Mouse (Mus musculus) kidney, postnatal 10 days (tissue): ENCODE data around the gene Dip2a.
A peak's percentile ranks its signal among the peaks of the same experiment; 100 is the strongest.

Experiments used
- DNase-seq: peaks from one replicate; pipeline ENCODE4 v3.0.0; 2021; ENCODE audit warnings: mixed read lengths

Gene Dip2a

DNA sequence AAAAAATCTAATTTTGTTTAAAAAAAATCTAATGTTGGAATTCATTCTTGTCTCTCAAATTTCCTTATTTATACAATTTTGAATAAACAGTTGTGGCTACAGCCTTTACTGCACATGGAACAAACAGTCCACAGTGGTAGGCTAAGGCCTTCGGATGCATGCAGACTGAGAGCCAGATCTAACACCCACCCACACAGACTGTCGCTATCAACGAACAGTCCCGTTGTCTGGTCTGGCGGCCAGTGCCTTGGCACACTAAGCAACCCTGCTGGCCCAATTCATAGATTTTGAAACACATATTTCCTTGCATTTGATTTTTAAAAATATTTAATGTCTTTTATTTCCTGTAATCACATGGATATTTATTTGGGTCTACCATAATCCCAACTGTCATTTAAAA lies 45.0 kb downstream of the Dip2a start:
- DNase-seq = no peak

DNA sequence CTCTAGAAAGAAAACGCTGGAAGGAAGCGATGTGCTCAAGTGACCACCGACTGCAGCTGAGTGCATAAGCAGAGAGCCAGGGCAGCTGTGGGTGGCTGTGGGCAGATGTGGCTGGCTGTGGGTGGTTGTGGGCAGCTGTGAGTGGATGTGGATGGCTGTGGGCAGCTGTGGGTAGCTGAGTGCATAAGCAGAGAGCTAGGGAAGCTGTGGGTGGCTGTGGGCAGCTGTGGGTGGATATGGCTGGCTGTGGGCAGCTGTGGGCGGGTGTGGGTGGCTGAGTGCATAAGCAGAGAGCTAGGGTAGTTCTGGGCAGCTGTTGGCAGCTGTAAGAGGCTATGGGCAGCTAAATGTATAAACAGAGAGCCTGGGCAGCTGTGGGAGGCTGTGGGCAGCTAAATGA lies 51.9 kb downstream of the Dip2a start:
- no peak for DNase-seq

DNA sequence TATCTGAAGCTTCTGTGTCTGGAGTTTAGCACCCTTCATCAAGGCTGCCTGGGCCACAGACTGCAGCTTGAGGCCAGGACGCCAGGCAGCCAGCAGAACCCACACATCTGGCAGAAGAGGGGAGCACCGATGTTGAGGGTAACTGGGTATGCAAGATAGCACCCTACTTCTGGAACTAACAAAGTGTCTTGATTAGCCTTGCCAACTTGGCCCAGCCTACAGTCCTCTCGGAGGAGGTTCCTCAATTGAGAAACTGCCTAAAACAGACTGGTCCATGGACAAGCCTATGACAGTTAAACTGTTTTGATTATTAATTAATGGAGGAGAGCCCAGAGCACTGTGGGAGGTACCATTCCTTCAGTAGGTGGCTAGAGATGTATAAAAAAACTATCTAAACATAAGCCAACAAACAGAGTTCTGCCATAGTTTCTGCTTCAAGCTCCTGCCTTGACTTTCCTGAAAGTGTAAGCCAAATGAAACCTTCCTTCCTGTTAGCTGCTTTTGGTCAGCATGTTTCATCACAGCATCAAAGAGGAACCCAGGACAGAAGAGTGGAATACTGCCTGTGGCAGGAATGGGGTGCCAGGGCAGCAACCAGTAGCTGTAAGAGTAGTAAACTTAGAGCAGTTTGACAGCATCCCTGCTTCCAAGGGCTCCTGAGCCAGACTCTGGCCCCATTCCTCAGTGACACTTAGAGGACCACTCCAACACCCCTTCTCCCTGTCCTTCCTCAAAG lies 55.0 kb downstream of the Dip2a start:
- DNase-seq = no peak

DNA sequence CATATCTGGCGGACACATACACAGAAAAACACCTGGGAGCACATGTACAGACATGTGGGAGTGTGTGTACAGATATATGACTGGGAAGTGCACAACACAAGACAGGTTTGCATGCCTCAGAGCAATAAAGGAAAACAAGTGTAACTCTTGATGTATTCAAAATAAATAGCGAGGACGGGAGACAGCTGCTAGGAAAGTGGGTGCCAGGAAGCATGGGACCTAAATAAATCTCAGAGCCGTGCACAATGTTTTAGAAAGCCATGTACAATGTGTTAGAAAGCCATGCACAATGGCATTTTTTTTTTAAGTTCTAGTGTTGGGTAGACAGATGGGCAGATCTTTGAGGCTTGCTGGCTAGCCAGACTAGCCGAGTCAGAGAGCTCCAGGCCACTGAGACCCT lies 56.0 kb downstream of the Dip2a start:
- DNase-seq = no peak

DNA sequence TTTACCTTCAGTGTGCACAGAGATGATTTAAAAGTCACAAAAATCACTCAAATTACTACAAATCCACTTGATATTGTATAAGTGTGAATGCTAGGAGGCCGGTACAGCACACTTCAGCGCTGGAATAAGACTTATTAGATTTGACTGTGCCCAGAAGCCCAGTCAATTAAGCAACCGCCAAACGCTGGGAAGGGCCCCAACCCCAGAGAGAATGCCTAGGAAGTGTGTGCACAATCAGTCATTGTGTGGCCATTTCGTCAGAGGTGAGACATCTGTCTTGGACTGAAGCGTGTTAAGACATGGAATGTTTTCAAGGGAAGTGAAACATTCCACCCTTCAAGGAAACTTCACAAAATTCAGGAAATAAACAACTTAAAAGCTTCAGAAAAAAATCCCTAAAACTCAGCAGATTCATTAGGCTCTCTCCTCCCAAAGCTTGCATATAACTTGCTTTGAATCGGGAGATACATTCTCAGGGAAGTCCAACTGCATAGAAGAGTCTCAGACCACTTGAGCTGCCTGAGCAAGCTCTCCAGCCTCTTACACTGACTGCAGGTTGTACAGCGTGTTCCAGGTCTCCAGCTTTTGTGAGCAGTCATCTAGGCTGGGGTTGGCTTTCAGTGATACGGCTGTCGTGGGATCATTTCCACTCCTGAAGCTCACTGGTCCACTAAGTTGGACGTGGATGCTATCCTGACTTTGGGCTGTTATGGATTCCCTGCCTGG lies 56.7 kb downstream of the Dip2a start:
- DNase-seq = no peak

DNA sequence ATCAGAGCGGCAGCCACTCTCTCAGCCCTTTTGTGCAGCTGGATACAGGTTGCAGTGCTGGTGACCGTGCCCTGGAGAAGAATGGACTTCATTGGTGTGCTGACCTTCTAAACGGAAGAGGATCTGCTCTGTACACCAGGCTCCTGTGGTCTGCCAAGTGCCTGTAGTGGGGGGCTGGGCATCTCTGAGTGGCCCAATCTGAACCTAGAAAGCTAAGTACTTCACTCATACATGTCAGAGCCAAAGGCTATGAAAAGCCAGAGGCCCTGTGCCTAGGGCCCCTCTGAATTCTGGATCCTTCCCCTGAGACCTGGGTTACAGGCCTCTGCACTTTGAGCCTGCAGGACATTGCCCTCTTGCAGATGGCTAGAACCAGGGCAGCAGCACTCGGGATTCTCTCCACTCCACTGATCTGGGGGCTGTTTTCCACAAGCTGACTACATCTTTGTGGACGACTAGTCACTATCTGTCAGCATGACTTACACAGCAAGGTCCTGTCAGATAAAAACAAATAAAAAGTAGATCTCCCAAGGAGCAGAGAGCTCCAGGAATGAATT lies 66.5 kb downstream of the Dip2a start:
- peak; percentile 39 for DNase-seq

DNA sequence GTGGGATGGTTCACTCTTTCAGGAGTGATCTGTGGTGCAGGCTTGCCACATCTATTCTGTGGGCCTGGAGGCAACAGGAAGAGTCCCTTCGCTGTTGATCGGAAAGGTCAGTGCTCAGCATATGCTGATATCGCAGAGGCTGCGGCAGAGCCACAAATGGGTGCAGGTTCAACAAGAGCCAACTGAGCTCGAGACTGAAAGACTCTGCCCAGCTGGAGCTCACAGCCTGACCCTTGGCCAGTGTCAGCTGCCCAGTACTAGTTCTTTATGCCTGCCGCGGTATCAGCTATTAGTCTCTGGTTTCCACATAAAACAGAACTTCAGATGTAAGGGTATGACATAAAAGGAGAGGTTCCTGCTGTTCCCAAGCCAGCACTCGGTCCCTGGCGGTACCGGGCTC lies 69.8 kb downstream of the Dip2a start:
- DNase-seq = no peak

DNA sequence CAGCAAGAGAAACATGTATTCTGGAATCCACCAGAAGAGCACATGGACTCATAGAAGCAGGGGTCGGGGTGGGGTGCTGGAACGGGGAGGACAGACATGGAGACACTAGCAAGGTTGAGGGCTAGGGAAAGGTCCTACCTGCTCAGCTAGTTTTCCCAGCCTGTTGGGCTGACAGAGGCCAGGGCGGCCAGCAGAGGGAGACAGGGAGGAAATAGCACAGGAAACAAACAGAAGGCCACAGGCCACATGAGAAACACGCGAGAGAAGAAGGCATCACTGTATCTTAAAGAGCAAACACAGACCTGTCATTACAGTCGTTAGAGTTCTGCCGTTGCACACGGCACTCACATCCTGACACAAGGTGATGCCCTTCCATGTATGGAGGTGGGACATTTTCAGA lies 73.9 kb downstream of the Dip2a start:
- peak; percentile 65 for DNase-seq

DNA sequence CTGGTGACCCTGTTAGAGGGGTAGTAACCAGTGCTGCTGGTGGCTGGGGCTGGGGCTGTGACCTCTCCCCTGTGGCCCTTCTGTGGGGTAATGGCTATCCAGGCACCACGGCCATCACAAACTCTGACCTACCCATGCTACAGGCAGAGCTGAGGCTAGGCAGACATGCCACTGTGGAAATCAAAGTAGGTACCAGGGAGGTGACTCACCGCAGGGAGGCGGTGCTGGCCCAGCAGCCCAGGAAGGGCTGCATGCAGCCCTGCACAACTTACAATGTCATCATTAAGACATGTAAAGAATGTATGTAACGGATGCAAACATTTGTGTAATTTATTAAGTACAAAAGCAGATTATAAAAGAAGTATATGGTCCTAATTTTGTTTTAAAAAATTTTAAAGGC lies 82.7 kb downstream of the Dip2a start:
- no peak for DNase-seq

DNA sequence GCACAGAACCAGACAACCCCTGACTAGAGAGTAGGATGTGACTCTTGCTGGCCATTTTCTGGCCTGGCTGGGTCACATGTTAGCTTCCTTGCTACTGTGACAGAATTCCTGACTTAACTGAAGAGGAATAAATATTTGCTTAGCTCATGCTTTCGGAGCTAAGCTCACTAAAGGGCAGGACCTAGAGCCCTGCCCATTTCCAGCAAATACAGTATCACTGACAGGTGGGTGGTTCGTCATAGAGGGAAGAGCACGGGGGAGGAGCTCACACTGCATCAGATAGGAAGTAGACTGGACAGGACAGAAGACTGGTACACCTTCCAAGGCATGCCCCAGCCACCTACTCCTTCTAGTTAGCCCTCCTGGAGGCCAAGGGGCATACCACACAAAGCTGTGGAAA lies 83.6 kb downstream of the Dip2a start:
- DNase-seq = no peak

DNA sequence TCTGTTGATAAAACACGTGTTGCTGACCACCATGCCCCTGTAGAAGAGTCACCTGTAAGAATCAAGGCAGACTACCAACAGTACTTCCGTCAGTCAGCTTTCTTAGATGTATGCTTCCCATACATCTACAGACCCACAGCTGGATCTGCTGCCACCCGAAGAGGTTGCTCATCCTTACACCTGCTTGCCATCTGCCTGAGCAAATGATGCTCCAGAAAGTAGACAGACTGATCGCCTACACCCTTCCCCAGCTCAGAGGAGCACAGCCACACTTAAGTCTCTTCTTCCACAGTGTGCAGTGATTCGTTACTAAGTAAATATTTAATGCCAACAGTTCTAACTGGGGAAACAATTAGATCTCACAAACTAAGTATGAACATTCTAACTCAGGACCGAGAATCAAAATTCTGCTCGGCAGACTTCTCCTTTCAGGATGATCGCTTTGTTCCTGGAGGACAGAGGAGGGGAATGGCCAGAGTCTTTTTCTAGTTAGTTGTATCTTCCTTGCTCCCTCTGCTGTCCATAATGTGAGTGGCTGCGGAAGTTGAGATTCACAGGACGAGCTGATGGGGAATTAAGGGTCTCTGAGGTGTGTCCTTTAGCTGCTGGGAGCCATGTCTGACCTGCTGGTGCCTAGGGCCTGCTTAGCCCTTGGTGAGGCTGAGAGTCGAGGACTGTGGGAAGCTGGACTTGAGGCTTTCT lies 84.6 kb downstream of the Dip2a start:
- peak; percentile 42 for DNase-seq

DNA sequence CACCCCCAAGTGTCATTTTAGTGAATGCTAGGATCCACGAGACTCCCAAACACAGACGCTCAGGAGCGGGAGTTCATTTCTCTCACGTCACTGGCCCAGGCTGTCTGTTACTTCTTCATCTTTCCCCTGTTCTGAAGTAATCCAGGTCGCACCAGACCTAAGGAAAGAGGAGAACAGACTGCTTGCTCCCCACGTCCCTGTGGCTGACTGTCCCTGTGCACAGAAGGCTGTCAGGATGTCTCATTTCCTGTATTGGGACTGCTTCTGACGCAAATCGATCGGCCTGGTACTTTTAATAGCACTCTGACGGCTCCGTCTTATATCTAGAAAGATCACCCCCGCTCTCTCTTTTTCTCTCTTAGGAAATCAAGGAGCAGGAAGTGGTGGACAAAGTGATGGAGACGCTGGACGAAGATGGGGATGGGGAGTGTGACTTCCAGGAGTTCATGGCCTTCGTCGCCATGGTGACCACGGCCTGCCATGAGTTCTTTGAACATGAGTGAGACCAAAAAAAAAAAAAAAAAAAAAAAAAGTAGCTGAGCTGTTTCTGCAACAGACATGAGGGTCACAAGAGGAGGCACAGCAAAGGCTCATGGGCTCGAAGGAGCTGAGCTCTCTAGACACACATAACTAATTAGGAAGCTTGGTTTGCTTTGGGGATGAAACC lies 85.4 kb downstream of the Dip2a start:
- DNase-seq = peak; percentile 30

DNA sequence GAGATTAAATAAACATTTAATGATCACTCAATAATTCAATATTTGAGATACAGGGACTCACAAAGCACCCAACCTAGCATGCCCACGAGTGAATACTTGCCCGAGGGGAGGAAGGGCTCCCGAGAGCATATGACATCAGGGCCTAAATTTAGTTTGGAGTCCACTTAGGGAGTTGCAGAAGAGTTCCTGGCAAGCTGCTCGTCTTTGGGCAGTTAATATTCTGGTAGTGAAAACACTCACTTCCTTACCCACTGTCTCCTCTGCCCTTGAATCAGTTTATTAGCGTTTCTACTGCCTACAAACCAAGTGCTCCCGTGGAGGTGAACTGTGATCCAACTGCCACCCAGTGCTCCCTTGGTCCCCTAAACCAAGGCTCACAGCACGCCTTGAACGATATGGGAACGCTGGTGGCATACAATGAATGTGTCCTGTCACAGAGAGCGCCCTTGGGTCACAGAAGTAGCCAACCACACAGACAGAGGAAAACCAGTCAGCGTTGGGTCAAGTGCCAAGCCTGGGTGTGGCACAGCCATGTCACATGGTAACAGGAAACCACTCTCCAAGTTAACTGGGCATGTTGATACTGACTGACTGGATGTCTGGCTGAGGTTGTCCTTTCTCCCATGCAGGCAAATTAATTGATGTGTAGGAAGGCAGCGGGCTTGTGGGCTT lies 87.2 kb downstream of the Dip2a start:
- DNase-seq = peak; percentile 52

DNA sequence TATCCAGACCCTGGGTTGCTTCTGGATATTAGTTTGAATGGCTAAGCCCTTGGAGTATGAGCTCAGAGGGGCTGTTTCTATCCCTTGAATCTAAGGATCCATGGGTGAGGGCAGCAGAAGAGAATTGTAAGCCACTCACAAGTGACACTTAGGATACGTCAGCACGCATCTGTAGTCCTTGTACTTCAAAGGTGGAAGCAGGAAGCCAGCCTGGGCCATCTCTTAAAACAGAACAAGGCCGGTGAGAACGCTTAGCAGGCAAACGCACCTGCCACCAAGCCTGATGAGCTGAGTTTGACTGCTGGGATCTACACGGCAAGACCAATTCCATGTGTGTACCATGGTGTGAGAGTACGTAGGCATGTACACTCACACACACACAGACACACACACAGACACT lies 87.9 kb downstream of the Dip2a start:
- no peak for DNase-seq

DNA sequence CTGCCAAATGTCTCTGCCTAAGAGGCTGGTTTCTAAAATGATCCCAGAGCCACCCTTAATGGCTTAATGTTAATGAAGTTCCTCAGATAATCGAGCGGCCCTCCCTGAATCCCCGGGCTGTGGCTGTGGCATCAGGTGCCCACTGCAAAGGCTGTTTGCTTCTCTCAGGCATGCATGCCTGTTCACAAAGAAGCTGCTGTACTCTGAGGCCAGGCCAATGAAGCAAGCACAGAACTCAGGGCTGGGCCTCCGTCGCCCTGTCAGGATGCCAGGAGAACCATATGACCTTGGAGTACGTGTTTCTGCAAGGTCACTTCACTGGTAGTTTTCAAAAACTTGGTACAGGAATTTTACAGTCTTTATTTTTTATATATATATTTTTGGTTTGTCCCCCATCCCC lies 89.5 kb downstream of the Dip2a start:
- no peak for DNase-seq

DNA sequence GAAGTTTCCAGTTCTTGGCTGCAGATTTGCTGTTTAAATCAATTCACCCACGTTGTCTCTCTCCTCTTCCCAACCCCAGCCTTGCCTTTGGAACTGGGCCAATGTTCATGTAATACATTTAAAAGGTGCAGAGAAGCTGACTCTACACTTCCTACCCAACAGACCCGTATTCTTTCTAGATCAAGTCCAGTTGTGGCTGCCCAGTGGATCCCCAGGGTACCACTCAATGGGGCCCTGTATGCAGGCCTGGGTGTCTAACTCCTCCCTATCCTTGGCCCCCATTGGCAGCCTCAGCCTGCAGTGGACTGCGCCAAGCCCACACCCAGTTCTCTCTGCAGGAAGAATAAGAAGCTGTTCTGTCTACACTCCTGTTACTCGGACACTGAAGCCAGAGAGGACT lies 91.6 kb downstream of the Dip2a start, which contains the start of gene S100b:
TSS of gene S100b (plus strand) at position 318 of the 400 bp plus-strand sequence.
- DNase-seq = peak; percentile 44

DNA sequence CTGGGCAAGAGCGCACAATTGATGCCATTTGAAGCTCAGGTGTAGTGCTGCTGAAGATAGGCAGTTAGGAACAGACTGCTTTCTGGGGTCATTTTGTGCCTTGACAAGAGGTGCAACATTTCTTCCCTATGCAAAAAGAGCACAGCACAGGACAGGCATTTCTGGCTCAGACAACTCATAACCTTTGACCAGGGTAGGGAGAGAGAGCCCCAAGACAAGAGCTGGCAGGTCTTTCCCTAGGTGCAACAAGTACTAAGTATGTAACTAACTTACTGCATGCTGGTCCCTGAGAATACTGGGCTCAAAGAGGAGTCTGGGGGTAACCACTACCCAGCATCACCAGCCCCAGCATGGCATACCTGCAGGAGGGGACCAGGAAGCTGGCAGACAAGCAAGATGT lies 92.0 kb downstream of the Dip2a start:
- no peak for DNase-seq

DNA sequence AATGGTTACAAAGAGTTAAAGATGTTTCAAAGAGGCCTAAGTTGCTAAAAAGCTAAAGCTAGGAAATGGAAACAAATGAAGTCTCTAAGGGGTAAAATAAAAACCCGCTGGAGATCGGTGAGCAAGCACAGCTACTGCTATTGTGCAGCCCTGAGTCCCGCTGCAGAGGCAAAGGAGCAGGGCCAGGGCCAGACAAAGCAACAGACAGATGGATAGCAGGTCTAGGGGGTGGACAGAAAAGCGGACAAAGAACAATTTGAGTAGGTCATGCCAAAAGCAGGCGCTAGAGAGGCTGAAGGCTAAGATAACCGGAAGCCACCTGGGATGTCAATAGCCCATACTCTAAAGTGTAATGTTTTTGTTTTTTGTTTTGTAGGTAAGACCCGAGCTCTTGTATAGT lies 94.2 kb downstream of the Dip2a start:
- DNase-seq = no peak

DNA sequence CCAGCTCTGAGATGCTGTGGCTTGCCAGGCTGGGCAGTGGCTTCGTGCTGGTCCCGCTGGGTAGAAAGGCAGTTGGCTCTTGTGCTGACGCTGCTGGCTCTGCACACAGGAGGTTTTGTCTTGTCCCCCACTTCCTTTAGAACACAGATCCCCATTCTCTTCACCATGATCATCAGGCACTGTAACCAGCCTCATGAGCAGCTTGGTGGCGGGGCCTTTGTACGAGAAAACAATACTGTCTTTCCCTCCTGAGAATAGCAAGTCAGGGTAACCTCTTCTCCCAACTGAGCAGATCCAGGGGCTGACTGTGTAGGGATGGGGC lies 96.5 kb downstream of the Dip2a start:
- no peak for DNase-seq

DNA sequence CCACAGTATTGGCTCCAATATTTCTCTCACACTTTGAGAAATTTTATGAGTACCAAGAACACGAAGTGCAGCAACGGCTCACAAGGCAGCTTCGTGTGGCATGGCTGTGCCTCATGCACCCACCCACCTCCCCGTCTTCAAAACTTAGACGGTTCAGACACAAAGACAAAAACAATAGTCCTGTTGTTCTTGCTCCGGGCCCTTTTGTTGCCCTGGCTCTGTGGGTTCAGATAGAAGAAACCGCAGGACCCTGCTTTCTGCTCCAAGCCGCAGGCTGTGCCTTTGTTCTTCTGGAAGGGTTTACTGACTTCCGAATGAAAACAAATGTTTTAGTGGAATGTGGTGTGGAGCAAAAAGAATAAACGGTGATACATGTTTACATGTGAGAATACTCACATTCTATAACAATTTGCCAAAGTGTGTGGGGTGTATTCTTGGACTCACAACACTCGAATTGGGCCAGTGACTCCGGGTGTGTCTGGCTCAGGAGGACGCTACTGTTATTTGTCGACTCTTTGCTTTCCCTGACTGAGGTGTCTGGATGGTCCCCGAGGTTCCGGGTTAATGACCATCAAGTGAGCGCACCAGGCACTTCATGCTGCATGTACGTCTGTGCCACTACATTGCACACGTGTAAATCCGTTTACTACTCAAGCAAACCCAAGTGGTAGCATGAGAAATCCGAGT lies 97.0 kb downstream of the Dip2a start:
- no peak for DNase-seq

DNA sequence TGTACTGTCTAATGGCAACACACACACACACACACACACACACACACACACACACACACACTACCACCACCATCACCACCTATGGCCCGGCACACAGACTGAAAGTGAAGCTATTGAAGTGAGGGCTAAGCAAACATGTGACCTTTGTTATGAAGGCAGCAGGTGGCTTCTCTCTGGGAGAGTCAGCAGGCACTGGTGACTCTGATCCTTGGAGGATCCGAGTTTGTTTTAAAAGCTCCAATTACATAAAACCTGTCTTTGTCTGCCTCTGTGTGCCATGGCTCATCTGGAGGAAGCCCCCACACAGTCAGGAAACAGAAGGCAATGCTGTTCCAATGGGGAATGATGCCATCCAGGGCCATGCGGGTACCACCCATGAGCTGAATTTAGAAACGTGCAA lies 98.5 kb downstream of the Dip2a start:
- no peak for DNase-seq

DNA sequence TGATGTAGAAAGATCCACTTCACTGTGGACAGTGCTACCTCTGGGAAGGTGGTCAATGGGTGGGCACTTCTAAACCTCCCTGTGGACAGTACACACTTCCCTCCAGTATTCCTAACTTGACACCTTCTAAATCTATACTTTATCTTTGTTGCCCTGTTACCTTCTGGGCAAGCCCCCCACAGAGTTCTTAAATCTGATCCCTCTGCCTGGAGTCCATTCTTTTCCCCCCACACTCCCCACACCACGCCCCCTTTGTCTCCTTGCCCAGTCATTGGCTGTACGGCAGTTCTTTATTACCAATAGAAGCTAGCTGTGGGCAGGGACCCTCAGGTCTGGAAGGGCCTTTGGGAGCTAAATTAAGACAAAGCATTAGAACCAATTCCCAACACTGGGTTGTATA lies 100.0 kb downstream of the Dip2a start:
- DNase-seq = no peak
